Mouse (Mus musculus) heart, postnatal 0 days (tissue): ENCODE measurements around the gene Mfng. TPM values are rescaled to one million over a fixed set of nuclear protein-coding genes. Genes with fewer than 3 reads are reported as not detected.
A peak's percentile ranks its signal among the peaks of the same experiment; 100 is the strongest.

Source experiments
- ATAC-seq: fragments of 200-750 bp; cut with Nextera tagmentation; 2 replicates; pipeline ENCODE4 v1.8.0; 2017; ENCODE audit warnings: low read depth, moderate number of reproducible peaks, moderate library complexity; ENCODE audit not compliant: insufficient read depth
- DNase-seq: peaks from one replicate; pipeline ENCODE4 v3.0.0-alpha.2; 2016; ENCODE audit warnings: low spot score
- H3K27ac ChIP-seq: fragments of 300-500 bp; sonication (generic); 2 replicates; pipeline ENCODE4 v1.5.1; 2014; ENCODE audit warnings: low read depth, mild to moderate bottlenecking
- H3K27me3 ChIP-seq: fragments of 300-500 bp; sonication (generic); 2 replicates; pipeline ENCODE4 v1.6.1; 2014; ENCODE audit warnings: low read length, mixed read lengths; ENCODE audit not compliant: control insufficient read depth, insufficient read depth
- H3K36me3 ChIP-seq: fragments of 300-500 bp; sonication (generic); replicated peaks from 2 replicates; pipeline ENCODE4 v1.6.1; 2014; ENCODE audit warnings: low read length, mixed read lengths; ENCODE audit not compliant: control insufficient read depth, insufficient read depth
- H3K4me1 ChIP-seq: fragments of 300-500 bp; sonication (generic); 2 replicates; pipeline ENCODE4 v1.6.1; 2014; ENCODE audit warnings: antibody characterized with exemption; ENCODE audit not compliant: control insufficient read depth, insufficient read depth
- H3K4me2 ChIP-seq: fragments of 300-500 bp; sonication (generic); 2 replicates; pipeline ENCODE4 v1.6.1; 2014; ENCODE audit warnings: low read depth, mild to moderate bottlenecking, low read length, moderate library complexity
- H3K4me3 ChIP-seq: fragments of 300-500 bp; sonication (generic); 2 replicates; pipeline ENCODE4 v1.5.1; 2014; ENCODE audit warnings: low read depth, low read length
- H3K9ac ChIP-seq: fragments of 300-500 bp; sonication (generic); replicated peaks from 2 replicates; pipeline ENCODE4 v1.6.1; 2014; ENCODE audit warnings: low read depth, low read length, mixed read lengths
- H3K9me3 ChIP-seq: fragments of 300-500 bp; sonication (generic); replicated peaks from 2 replicates; pipeline ENCODE4 v1.6.1; 2016; ENCODE audit warnings: low read length; ENCODE audit not compliant: control insufficient read depth
- CTCF ChIP-seq: IDR thresholded peaks from 2 replicates; pipeline ENCODE4 v1.5.1; 2016; ENCODE audit warnings: antibody characterized with exemption, control low read depth, low read depth
- EP300 ChIP-seq: IDR thresholded peaks from 2 replicates; pipeline ENCODE4 v1.6.1; 2016; ENCODE audit warnings: antibody characterized with exemption, low read depth
- WGBS: fragments of 180-500 bp; shearing (Covaris S2); extraction: QIAGEN DNeasy Blood & Tissue Kit; methylation state at CpG from one replicate; pipeline ENCODE4 v1.1.7; 2014; 5-methylcytosine and 5-hydroxymethylcytosine counted together
- polyA plus RNA-seq: library from polyadenylated mRNA; unstranded; fragments of >200 nt; fragmentation: Nextera tagmentation; extraction: Ambion mirVana; gene quantifications from 2 replicates; pipeline ENCODE4 v1.2.1, GENCODE M21; 2015
- total RNA-seq: library from RNA; depleted of rRNA; stranded (reverse); fragments of >200 nt; gene quantifications from 2 replicates; pipeline ENCODE4 v1.2.3, GENCODE M21; 2014; ENCODE audit warnings: low replicate concordance

Mfng gene
- total and polyA plus RNA-seq, 2 experiments from 2014 or later, result 12.9 to 13.4 TPM

DNA sequence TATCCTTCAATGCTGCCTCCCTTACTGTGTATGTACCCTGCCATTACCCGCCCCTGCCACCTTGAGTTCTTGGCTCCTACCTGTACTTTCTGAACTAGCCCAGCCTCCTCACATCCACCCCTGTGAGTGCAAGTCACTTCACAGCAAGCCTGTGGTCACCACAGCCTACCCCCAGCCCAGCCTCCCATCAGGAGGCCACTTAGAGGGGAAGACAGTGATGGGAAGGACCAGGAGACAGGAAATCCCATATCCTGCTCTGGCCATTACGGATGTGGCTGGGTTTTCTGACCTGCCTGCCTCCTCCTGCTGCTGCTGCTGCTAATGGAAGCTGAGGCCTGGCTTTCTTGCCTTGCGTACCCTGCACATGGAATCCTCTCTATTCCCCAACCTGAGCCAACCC, 14.8 kb upstream of the Mfng start:
- 61% methylated on average over 3 of the region's 3 CpGs for WGBS
- DNase-seq, result peak; percentile 47

DNA sequence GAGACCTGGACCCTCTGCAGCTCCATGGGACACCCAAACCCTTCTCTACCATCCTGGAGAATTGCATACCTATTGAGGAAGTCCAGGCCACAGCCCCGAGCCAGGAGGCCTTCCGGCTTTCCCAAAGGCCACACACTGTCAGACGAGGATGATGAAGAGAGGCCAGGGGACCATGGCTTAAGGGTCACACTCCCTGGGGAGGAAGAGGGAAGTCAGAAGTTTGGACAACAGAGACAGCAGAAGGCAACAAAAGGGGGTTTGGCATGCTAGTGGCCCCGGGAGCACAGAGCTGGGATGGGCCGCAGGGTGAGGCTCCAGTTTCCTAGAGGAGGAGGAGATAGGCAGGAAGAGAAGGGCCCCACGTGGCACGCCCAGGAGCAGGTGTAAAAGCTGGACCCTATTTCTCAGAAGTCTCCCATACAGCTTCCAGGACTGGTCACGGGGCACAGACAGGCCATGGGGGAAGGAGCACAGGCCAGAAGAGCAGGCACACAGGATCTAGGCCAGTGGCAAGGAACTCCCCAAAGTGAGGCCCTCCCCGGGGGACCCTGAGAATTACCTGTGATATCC, 14.1 kb upstream of the Mfng start:
- TF ChIP-seq CTCF (no peak), EP300 (peak; percentile 5; the same call in 1 of the 2 replicates)
- H3K4me3 ChIP-seq, result no peak overlapping the region
- DNase-seq (no peak), ATAC-seq (no peak)
- peaks cover 12% of the 10 kb centered on the region for H3K4me1 ChIP-seq
- H3K9ac ChIP-seq, result no peak overlapping the region
- no peaks in the 10 kb centered on the region for H3K27me3 ChIP-seq
- 69% methylated on average over 9 of the region's 9 CpGs for WGBS
- peaks cover 17% of the 10 kb centered on the region; the same call in 1 of the 2 replicates for H3K36me3 ChIP-seq
- peak overlapping the region; percentile 83 for H3K27ac ChIP-seq
- no peak overlapping the region for H3K4me2 ChIP-seq
- H3K9me3 ChIP-seq, result no peaks in the 10 kb centered on the region

More for the DNA sequence above, 14.8 kb upstream of the Mfng start:
- TF ChIP-seq CTCF, result no peak
- peak; percentile 53; the same call in 1 of the 2 replicates for TF ChIP-seq EP300
- Histone ChIP-seq H3K4me3 (no peak overlapping the region), H3K27ac (peak overlapping the region; percentile 83), H3K4me1 (peaks cover 12% of the 10 kb centered on the region), H3K9me3 (no peaks in the 10 kb centered on the region), H3K9ac (no peak overlapping the region), H3K4me2 (no peak overlapping the region), H3K36me3 (peaks cover 18% of the 10 kb centered on the region), H3K27me3 (no peaks in the 10 kb centered on the region)
- ATAC-seq, result peak; percentile 19; the same call in 1 of the 2 replicates

DNA sequence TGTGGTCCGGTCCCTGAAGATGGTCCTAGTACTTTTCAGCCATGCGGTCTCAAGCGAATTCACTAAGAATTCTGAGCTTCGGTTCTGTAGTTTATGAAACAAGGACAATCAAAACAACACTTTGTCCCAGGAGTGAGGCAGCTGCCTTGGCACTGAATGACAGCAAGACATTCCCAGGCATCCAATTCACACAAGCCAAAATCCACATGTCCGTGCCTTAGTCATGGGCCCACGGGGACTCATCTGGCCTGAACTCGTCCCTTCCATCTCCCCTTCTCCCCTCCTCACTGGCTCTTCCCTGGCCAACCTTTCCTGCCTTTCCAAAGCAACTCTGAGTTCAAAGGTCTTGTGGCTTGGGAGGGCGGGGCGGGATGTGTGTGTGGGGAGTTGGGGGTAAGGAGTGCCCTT, 13.1 kb upstream of the Mfng start:
- 70% methylated on average over 9 of the region's 9 CpGs for WGBS
- no peak overlapping the region for H3K9ac ChIP-seq
- H3K4me2 ChIP-seq, result no peak overlapping the region
- H3K36me3 ChIP-seq, result peaks cover 17% of the 10 kb centered on the region; the same call in 1 of the 2 replicates
- no peak overlapping the region for H3K4me3 ChIP-seq
- peaks cover 12% of the 10 kb centered on the region for H3K4me1 ChIP-seq
- TF ChIP-seq CTCF (no peak), EP300 (no peak)
- H3K9me3 ChIP-seq, result no peaks in the 10 kb centered on the region
- ATAC-seq (no peak), DNase-seq (peak; percentile 39)
- H3K27ac ChIP-seq, result peak overlapping the region; percentile 83
- H3K27me3 ChIP-seq, result no peaks in the 10 kb centered on the region

DNA sequence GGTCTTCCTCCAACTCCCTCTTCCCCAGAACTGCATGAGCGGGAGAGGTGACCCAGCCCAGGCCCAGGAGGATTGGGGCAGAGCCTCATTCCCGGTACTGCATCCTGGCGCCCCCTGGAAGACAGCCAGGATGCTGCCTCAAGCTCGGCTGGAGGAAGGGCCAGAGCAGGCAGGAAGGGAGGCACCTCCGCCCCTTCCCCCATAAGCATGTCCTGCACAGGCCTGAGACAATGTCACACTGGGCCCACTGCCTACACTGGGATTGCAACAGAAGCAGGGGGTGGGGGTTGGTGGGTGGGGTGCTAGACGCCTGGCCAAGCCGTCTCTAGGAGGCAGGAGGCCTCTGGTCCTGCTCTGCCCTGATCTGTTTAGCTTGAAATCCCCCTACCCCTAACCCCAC, 12.7 kb upstream of the Mfng start:
- Histone ChIP-seq H3K27ac (peak overlapping the region; percentile 83), H3K9me3 (no peaks in the 10 kb centered on the region), H3K4me1 (peaks cover 11% of the 10 kb centered on the region), H3K9ac (no peak overlapping the region), H3K4me3 (no peak overlapping the region), H3K4me2 (no peak overlapping the region), H3K27me3 (no peaks in the 10 kb centered on the region), H3K36me3 (peaks cover 15% of the 10 kb centered on the region; the same call in 1 of the 2 replicates)
- peak; percentile 81 for DNase-seq
- 20% methylated on average over 7 of the region's 7 CpGs for WGBS
- ATAC-seq, result peak; percentile 83
- TF ChIP-seq CTCF (no peak), EP300 (no peak)

DNA sequence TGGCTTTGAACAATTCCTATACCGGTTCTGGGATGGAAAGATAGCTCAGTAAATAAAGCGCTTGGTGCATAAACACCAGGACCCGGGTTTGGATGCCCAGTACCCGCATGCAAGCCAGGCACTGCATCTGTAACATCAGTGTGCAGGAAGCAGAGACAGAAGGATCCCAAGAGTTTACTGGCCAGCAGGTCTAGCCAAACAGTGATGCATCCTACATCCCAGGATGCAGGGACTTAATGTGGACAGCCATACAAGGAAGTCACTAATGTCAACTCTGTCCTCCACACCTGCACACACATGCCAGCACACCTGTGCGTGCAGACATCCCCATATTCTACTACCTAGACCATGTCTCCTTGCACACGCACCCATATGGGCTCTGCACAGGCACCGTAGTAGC, 12.0 kb upstream of the Mfng start:
- Histone ChIP-seq H3K27me3 (no peaks in the 10 kb centered on the region), H3K9me3 (no peaks in the 10 kb centered on the region), H3K27ac (peak overlapping the region; percentile 83), H3K4me2 (no peak overlapping the region), H3K4me1 (0 out of 2 replicates have a peak, but pooled peaks cover 5% of the 10 kb centered on the region), H3K36me3 (peaks cover 13% of the 10 kb centered on the region; the same call in 1 of the 2 replicates), H3K9ac (no peak overlapping the region), H3K4me3 (no peak overlapping the region)
- no peak for DNase-seq
- ATAC-seq, result no peak
- 84% methylated on average over 7 of the region's 7 CpGs for WGBS
- TF ChIP-seq EP300, result no peak
- no peak for TF ChIP-seq CTCF

DNA sequence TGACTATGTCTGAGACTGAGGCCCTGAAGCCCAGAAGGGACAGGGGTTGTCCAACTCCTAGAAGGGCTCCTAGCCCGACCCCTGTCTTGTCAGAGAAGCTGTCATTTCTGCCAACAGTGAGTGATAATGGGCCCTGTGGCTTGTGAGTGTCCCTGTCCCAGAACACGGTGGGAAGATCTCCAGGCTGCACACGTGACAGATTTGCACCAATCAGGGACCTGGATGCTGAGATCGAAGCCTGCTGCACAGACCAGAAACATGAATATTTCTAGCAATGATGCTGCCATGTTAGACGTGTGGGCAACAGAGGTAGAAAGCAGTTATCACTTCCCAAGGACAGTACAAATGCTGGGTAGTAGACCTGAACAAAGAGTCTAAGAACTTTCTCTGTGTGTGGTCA, 11.2 kb upstream of the Mfng start:
- H3K9ac ChIP-seq, result no peak overlapping the region
- WGBS, result 49% methylated on average over 5 of the region's 5 CpGs
- no peak for DNase-seq
- no peaks in the 10 kb centered on the region for H3K27me3 ChIP-seq
- 0 out of 2 replicates have a peak, but pooled peaks cover 5% of the 10 kb centered on the region for H3K4me1 ChIP-seq
- H3K36me3 ChIP-seq, result peaks cover 17% of the 10 kb centered on the region; the same call in 1 of the 2 replicates
- H3K27ac ChIP-seq, result no peak overlapping the region
- H3K4me2 ChIP-seq, result no peak overlapping the region
- no peak for ATAC-seq
- no peaks in the 10 kb centered on the region for H3K9me3 ChIP-seq
- TF ChIP-seq CTCF (no peak), EP300 (no peak)
- H3K4me3 ChIP-seq, result no peak overlapping the region
